Mouse (Mus musculus) myocyte (in vitro differentiated cells): ENCODE results near the gene Usp29. TPM values are rescaled to one million over a fixed set of nuclear protein-coding genes. Genes with fewer than 3 reads are reported as not detected.

Experiments used
- H3K27me3 ChIP-seq: one replicate; pipeline ENCODE4 v1.6.1; 2011; ENCODE audit not compliant: control insufficient read depth, insufficient read depth, insufficient read length
- H3K36me3 ChIP-seq: one replicate; pipeline ENCODE4 v1.6.1; 2011; ENCODE audit not compliant: control insufficient read depth, insufficient read depth
- H3K4me2 ChIP-seq: one replicate; pipeline ENCODE4 v1.6.1; 2011; ENCODE audit warnings: low read depth, control low read depth
- H3K4me3 ChIP-seq: one replicate; pipeline ENCODE4 v1.5.1; 2011; ENCODE audit warnings: mild to moderate bottlenecking, control low read depth, moderate library complexity
- H3K79me2 ChIP-seq: one replicate; pipeline ENCODE4 v1.6.1; 2011; ENCODE audit not compliant: control insufficient read depth, insufficient read depth
- H3ac ChIP-seq: one replicate; pipeline ENCODE4 v1.6.1; 2011; ENCODE audit not compliant: control insufficient read depth, insufficient read length
- CEBPB ChIP-seq: IDR thresholded peaks from 2 replicates; pipeline ENCODE4 v1.6.1; 2011; ENCODE audit warnings: mild to moderate bottlenecking, moderate library complexity; ENCODE audit not compliant: poor library complexity, insufficient read depth, severe bottlenecking
- E2F4 ChIP-seq: IDR thresholded peaks from one replicate; pipeline ENCODE4 v1.6.1; 2011; ENCODE audit warnings: mild to moderate bottlenecking, control low read depth, moderate library complexity; ENCODE audit not compliant: insufficient read depth
- MAX ChIP-seq: IDR thresholded peaks from one replicate; pipeline ENCODE4 v1.6.1; 2011; ENCODE audit warnings: low read depth, mild to moderate bottlenecking, control low read depth
- MYOD1 ChIP-seq, 3 experiments: IDR thresholded peaks; one replicate each; pipeline ENCODE4 v1.6.1; 2011; ENCODE audit warnings: control low read depth in 2 of 3, low read depth in 2 of 3, mild to moderate bottlenecking in 2 of 3, moderate library complexity in 1 of 3; ENCODE audit not compliant: insufficient read length in 2 of 3, control insufficient read depth in 1 of 3
- MYOG ChIP-seq, 3 experiments: IDR thresholded peaks; one replicate each; pipeline ENCODE4 v1.6.1; 2011; ENCODE audit warnings: control low read depth in 2 of 3, low read depth in 2 of 3, mild to moderate bottlenecking in 2 of 3; ENCODE audit not compliant: insufficient read length in 2 of 3, control insufficient read depth in 1 of 3, insufficient read depth in 1 of 3
- POLR2A ChIP-seq: IDR thresholded peaks from one replicate; pipeline ENCODE4 v1.6.1; 2011; ENCODE audit warnings: low read depth, mild to moderate bottlenecking, control low read depth, moderate library complexity; ENCODE audit not compliant: insufficient read length
- POLR2AphosphoS2 ChIP-seq: IDR thresholded peaks from one replicate; pipeline ENCODE4 v1.6.1; 2011; ENCODE audit warnings: low read depth, control low read depth; ENCODE audit not compliant: insufficient read length
- REST ChIP-seq: IDR thresholded peaks from one replicate; pipeline ENCODE4 v1.6.1; 2011; ENCODE audit warnings: mild to moderate bottlenecking, control low read depth, moderate library complexity; ENCODE audit not compliant: insufficient read depth, insufficient read length
- SRF ChIP-seq: IDR thresholded peaks from one replicate; pipeline ENCODE4 v1.6.1; 2011; ENCODE audit warnings: low read depth; ENCODE audit not compliant: control insufficient read depth, insufficient read length
- TCF12 ChIP-seq: IDR thresholded peaks from one replicate; pipeline ENCODE4 v1.6.1; 2011; ENCODE audit warnings: mild to moderate bottlenecking, control low read depth; ENCODE audit not compliant: poor library complexity, insufficient read depth, severe bottlenecking
- TCF3 ChIP-seq: IDR thresholded peaks from one replicate; pipeline ENCODE4 v1.6.1; 2011; ENCODE audit warnings: low read depth, control low read depth; ENCODE audit not compliant: insufficient read length
- USF1 ChIP-seq: IDR thresholded peaks from one replicate; pipeline ENCODE4 v1.6.1; 2011; ENCODE audit warnings: low read depth, mild to moderate bottlenecking, control low read depth, moderate library complexity
- polyA plus RNA-seq: library from polyadenylated mRNA; unstranded; fragments of >200 nt; fragmentation: generic; extraction: Trizol; gene quantifications from one replicate; pipeline ENCODE4 v1.2.1, GENCODE M21; 2012; ENCODE audit warnings: missing spikeins

Gene Usp29
- polyA plus RNA-seq, 1 experiment: 1.1 TPM

DNA sequence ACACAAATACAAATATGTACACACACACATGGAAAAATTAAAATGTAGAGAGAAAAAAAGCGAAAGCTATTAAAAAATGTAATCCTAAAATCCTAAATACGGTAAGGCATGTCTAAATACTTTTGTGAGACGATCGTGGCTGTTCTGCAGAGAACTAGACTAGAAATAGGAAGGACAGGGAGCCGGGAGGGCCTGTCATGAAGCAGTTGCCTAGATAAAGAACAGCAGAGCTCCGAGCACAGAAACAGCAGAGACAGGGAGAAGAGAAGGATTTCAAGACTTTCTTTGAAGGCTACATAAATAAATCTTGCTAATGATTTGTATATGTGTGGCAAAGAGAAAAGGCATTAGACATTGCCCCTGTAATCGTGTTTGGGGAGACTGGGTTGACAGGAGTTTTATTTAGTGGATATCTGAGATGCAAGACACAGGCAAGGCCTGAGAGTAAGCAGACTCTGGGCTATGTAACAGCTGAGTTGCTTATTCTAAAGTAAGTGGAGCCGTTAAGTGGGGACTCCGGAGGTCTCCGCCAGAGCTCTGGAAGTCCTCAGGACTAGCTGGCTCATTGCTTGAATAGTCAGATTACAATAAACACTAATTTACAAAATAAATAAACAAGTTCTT is 14.0 kb downstream of the Usp29 start:
- Histone ChIP-seq H3K79me2 (no peaks in the 10 kb centered on the region), H3K27me3 (no peaks in the 10 kb centered on the region), H3K36me3 (no peaks in the 10 kb centered on the region), H3ac (no peak overlapping the region), H3K4me3 (no peak overlapping the region), H3K4me2 (no peak overlapping the region)
- TF ChIP-seq TCF3 (no peak), REST (no peak), POLR2A (no peak), MYOG (IDR thresholded peaks at IDR 0.05; ENCODE audit: control insufficient read depth in 1 of 3, insufficient read depth in 1 of 3, insufficient read length in 2 of 3, low read depth in 2 of 3) (no peak), MAX (no peak), POLR2AphosphoS2 (no peak), SRF (no peak), E2F4 (no peak), TCF12 (no peak), USF1 (no peak), MYOD1 (IDR thresholded peaks at IDR 0.05; ENCODE audit: control insufficient read depth in 1 of 3, insufficient read length in 2 of 3, low read depth in 2 of 3) (no peak), CEBPB (no peak)

DNA sequence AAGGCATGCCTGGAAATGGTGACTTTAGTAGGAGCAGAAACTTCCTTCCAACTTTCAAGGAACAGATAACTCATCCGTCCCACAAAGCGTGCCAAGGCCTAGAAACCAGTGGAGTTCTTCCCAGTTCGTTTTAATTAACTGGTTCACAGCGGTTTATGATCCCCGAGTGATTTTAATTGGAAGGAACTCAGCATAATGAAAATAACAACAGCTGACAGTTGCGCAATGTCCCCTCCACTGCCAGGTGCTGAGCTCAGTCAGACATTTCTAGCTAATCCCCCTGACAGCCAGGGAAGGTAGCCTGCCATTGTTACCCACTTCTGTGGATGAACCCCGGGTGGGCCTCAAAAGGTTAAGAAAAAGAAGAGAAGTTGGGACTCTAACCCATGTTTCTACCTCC is 18.8 kb downstream of the Usp29 start:
- Histone ChIP-seq H3ac (no peak overlapping the region), H3K79me2 (no peaks in the 10 kb centered on the region), H3K27me3 (no peaks in the 10 kb centered on the region), H3K4me2 (no peak overlapping the region), H3K4me3 (no peak overlapping the region), H3K36me3 (no peaks in the 10 kb centered on the region)
- TF ChIP-seq POLR2A: no peak
- no peak for TF ChIP-seq USF1
- peak; percentile 83 for TF ChIP-seq TCF12
- no peak for TF ChIP-seq POLR2AphosphoS2
- no peak for TF ChIP-seq SRF
- no peak for TF ChIP-seq REST
- TF ChIP-seq E2F4: no peak
- no peak for TF ChIP-seq MAX
- peak; percentile 78 for TF ChIP-seq TCF3
- peak; percentile 80 to 94 (median 88) for TF ChIP-seq MYOD1 (IDR thresholded peaks at IDR 0.05; ENCODE audit: control insufficient read depth in 1 of 3, insufficient read length in 2 of 3, low read depth in 2 of 3)
- TF ChIP-seq CEBPB: peak; percentile 99
- peak in 2 of 3 experiments; percentile 41 to 82 for TF ChIP-seq MYOG (IDR thresholded peaks at IDR 0.05; ENCODE audit: control insufficient read depth in 1 of 3, insufficient read depth in 1 of 3, insufficient read length in 2 of 3, low read depth in 2 of 3)

DNA sequence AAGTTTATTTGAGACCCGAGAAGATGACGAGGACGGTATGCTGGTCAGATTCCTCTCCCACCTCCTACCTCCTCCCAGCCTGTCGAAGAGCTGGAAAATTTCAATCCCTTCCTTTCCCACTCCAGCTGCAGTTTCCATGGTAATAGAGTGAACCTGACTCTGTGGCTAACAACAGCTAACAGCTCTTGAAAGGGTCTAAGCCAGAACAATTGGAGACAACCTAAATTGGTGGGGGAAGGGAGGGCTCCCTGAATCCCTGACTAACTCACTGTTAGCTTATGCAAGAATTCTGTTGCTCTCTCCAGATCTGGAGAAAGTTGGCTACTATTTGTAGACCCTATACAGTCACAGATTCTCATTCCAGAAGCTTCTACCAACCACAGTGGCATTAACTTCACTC is 23.1 kb downstream of the Usp29 start:
- TF ChIP-seq E2F4: no peak
- TF ChIP-seq CEBPB: no peak
- no peak for TF ChIP-seq POLR2AphosphoS2
- TF ChIP-seq MYOD1 (IDR thresholded peaks at IDR 0.05; ENCODE audit: control insufficient read depth in 1 of 3, insufficient read length in 2 of 3, low read depth in 2 of 3): no peak
- TF ChIP-seq POLR2A: no peak
- TF ChIP-seq MAX: no peak
- TF ChIP-seq MYOG (IDR thresholded peaks at IDR 0.05; ENCODE audit: control insufficient read depth in 1 of 3, insufficient read depth in 1 of 3, insufficient read length in 2 of 3, low read depth in 2 of 3): no peak
- TF ChIP-seq USF1: no peak
- Histone ChIP-seq H3K27me3 (no peaks in the 10 kb centered on the region), H3K36me3 (no peaks in the 10 kb centered on the region), H3ac (no peak overlapping the region), H3K4me2 (no peak overlapping the region), H3K79me2 (no peaks in the 10 kb centered on the region), H3K4me3 (no peak overlapping the region)

DNA sequence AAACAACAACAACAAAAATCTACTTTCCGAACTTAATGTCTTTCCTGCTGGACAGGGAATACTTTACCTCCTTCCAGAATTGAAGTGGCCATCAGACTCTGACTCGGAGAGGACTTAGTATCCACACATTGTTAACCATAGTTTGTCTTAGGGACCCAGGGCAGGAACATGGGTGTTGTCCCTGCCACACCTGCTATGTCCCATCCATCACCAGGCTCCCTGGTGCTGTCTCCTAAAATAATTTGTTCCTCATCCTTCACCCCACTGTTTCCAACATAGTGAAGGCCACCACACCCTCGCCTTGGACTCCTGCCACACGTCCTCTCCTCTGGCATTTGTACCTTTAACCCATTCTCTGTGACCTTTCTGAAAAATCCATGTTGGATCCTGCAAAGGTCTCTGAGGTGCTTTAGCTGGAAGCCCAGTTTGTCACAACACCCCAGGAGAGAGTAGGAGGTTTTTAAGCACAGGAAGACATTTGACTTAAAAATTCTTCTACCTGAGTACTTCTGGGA is 26.5 kb downstream of the Usp29 start:
- H3K4me2 ChIP-seq: peak overlapping the region; percentile 51
- H3ac ChIP-seq: no peak overlapping the region
- no peaks in the 10 kb centered on the region for H3K79me2 ChIP-seq
- H3K27me3 ChIP-seq: no peaks in the 10 kb centered on the region
- no peak overlapping the region for H3K4me3 ChIP-seq
- no peaks in the 10 kb centered on the region for H3K36me3 ChIP-seq
- TF ChIP-seq TCF12 (peak; percentile 88), POLR2AphosphoS2 (no peak), SRF (no peak), REST (no peak), USF1 (no peak), MYOD1 (IDR thresholded peaks at IDR 0.05; ENCODE audit: control insufficient read depth in 1 of 3, insufficient read length in 2 of 3, low read depth in 2 of 3) (peak; percentile 89 to 100 (median 95)), CEBPB (no peak), TCF3 (peak; percentile 66), POLR2A (no peak), MYOG (IDR thresholded peaks at IDR 0.05; ENCODE audit: control insufficient read depth in 1 of 3, insufficient read depth in 1 of 3, insufficient read length in 2 of 3, low read depth in 2 of 3) (peak in 2 of 3 experiments; percentile 20 to 79), MAX (no peak), E2F4 (no peak)
